Mouse (Mus musculus): ENCODE measurements at regions not wholly inside any gene's neighbourhood (a gene's known extent, or its start where the extent isn't known, plus 50 kb on each side); places are given as distances from the start of the nearest gene placed in this dataset.

DNA sequence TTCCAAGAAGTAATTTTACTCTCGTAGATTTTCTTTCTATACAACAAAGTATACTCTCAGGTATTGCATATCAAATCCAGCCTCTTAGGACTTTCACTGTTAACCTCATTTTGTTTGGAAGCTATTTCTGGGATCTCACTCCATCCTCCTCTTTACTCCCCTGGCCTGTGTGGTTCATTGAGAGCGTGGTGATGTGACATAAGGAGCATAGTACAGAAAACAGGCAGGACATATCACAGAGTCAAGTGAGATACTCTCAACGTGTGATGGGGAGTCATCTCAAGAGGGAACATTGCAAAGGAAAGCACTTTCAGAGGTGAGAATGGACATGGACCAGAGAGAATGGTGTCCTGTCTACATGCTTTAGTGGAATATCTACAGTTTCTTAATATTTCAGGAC lies 297.8 kb upstream of the Pitrm1 start:
- intact Hi-C loops (cut with DNase I): loop anchor here (10.0 kb wide), 1 partner anchor 1585 kb away; no protein-coding TSS in a partner anchor
- DNase-seq: no peak

GRCm38 (mm10) chr13:6251025-6251862 lies 296.7 kb upstream of the Pitrm1 start:
- no peak for DNase-seq
- intact Hi-C loops (cut with DNase I): loop anchor here (10.0 kb wide), 1 partner anchor 1586 kb away; no protein-coding TSS in a partner anchor

GRCm38 (mm10) chr13:6252100-6252499 lies 295.8 kb upstream of the Pitrm1 start:
- no peak for DNase-seq
- intact Hi-C loops (cut with DNase I): loop anchor here (10.0 kb wide), 1 partner anchor 1587 kb away; no protein-coding TSS in a partner anchor

GRCm38 (mm10) chr13:6255303-6255702 lies 292.6 kb upstream of the Pitrm1 start:
- intact Hi-C loops (cut with DNase I): loop anchor here (10.0 kb wide), 1 partner anchor 1591 kb away; no protein-coding TSS in a partner anchor
- DNase-seq: no peak

GRCm38 (mm10) chr13:6255728-6256496 lies 292.0 kb upstream of the Pitrm1 start:
- DNase-seq: no peak
- intact Hi-C loops (cut with DNase I): loop anchor here (10.0 kb wide), 1 partner anchor 1591 kb away; no protein-coding TSS in a partner anchor

DNA sequence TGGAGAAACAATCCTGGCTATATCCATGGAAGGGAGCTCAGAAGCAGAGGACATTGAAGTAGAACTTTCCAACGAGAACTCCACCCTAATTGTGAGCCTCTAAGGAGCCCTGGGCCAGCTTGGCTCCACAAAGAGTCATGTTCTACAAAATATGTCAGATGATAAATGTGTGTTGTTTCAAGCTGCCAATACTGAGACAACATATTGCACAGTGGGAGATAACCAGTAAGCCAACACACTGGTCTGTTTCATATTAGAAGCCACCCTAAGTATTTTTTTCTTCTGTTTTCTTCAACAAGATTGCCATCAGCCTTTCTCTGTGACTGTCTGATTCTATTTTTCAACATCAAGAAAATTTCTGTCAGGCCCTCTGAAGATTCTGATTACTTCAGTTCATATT lies 289.5 kb upstream of the Pitrm1 start:
- intact Hi-C loops (cut with DNase I): loop anchor here (10.0 kb wide), 1 partner anchor 1594 kb away; no protein-coding TSS in a partner anchor
- DNase-seq: no peak

GRCm38 (mm10) chr13:6260321-6260865 lies 287.6 kb upstream of the Pitrm1 start:
- intact Hi-C loops (cut with DNase I): no loop called here
- no peak for DNase-seq

DNA sequence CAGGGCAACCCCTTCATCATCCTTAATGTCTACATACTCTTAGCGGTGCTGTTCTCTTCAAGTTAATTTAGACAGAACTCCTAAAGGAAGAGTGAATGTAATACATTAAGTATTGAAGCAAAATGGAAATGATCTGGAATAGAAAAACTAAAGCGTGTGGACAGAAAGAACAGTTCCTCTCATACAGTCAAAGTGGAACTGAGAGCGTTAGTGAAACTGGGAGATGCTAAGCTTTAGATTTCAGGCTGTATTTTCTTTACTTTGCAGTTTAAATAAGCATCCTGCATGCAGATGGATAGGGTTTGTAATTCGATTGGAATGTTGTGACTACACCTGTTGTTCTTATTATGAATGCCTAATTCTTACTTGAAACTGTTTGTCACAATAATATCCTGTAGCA lies 286.5 kb upstream of the Pitrm1 start:
- DNase-seq: no peak
- intact Hi-C loops (cut with DNase I): no loop called here

GRCm38 (mm10) chr13:6270546-6270945 lies 277.4 kb upstream of the Pitrm1 start:
- no peak for DNase-seq
- intact Hi-C loops (cut with DNase I): no loop called here

GRCm38 (mm10) chr13:6272932-6273331 lies 275.0 kb upstream of the Pitrm1 start:
- no peak for DNase-seq
- intact Hi-C loops (cut with DNase I): no loop called here

DNA sequence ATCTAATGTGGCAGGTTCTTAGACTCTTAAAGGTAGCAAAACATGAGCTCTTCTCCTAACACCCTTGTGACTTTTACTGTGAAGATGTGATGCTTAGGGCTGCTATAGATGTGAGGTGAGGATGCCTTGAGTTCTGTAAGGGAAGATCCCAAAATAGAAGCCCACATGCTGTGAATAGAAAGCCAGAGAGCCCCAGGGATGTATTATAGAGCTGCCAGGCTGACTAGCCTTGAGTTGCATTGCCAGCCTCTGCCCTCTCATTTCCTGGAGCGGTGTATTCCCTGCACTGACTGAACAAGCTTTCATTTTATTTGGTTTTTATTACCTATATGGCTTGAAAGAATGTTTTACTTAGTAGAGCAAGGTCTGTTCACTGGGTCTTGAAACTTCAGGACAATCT lies 267.9 kb upstream of the Pitrm1 start:
- DNase-seq: no peak

GRCm38 (mm10) chr13:6288109-6288508 lies 259.8 kb upstream of the Pitrm1 start:
- DNase-seq: no peak
- intact Hi-C loops (cut with DNase I): loop anchor here (5.0 kb wide), 1 partner anchor 426 kb away; the partner anchor contains the start of gene Klf6

More for the DNA sequence above, 267.9 kb upstream of the Pitrm1 start:
- intact Hi-C loops (cut with DNase I): no loop called here

DNA sequence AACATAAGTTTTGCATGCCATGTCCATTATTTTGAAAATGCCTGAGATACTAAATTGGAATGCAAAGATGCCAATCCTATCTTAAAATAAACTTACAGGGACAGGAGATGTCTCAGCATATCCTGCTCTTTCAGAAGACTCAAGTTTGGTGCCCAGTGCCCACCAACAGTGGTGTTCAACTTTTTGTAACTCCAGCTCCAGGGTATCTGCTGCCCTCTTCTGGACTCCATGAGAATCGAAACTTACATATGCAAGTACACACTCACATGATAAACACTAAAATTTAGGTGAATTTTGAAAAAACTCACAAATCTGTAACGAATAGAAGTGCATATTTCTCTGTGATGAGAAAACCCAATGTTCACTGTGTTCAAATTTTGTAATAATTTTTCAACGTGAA lies 255.9 kb upstream of the Pitrm1 start:
- intact Hi-C loops (cut with DNase I): no loop called here
- no peak for DNase-seq

- intact Hi-C loops (cut with DNase I): no loop called here
Measured at GRCm38 (mm10) chr13:6305718-6306117, 242.2 kb upstream of the Pitrm1 start.

DNA sequence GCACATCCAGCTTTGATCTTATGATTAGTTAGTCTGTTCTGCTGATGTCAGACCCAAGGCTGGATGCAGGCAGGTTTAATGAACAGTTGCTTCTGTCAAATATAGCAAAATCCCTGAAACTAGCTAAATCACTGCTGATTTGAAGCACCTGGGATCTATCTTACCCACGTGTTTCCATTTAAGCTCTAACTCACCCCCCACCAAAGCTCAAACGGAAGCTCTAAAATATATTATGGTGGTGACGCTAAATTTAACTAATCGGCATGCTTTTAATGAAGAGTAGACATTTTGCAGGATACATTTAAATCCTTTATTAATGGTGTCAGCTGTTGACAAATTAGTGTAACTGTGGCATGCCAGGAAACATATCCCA lies 241.3 kb upstream of the Pitrm1 start:
- intact Hi-C loops (cut with DNase I): no loop called here
- DNase-seq: no peak

More at GRCm38 (mm10) chr13:6305718-6306117, 242.2 kb upstream of the Pitrm1 start:
- DNase-seq: no peak

DNA sequence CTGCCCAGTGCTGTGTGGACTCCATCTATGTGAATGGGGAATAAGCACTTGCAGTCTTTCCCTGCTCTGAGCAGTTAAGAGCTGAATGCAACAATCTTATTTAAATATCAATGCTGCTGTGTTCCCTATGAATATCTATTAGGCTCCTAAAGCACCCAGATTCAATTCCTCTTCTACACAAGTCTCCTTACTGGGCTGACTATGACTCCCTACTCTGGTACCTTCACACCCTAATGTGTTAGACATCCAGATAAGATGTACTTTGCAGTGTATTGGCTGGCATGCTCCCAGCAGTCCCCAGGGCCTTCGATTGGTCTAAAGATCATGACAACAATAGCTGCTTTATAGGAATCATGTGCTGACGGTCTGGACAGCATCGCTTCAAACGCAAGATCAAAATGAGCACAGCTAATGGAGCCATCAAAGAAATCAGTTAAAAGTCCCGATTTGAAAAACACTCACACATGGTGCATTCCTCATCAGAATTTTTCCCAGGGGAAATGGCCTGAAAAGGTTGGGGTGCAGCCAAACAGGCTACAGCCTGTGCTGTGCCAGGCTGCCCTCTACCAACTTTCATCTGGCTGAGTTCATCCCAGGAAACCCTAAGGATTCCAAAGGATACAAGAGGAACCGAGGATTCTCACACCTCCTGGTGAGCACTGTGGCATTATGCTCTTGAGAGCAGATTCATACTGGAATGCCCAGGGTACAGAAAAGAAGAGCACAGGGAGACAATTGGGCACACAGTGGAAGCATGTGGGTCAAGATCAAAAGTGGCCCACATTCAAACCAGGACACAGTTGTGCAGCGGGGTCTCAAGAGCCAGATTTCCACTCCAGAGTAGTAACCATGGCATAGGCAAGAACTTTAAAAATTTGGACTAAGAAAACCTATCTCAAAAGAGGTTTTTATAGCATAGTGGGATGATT lies 240.7 kb upstream of the Pitrm1 start:
- DNase-seq: no peak
- intact Hi-C loops (cut with DNase I): no loop called here

GRCm38 (mm10) chr13:6316201-6316600 lies 231.7 kb upstream of the Pitrm1 start:
- intact Hi-C loops (cut with DNase I): no loop called here
- no peak for DNase-seq

DNA sequence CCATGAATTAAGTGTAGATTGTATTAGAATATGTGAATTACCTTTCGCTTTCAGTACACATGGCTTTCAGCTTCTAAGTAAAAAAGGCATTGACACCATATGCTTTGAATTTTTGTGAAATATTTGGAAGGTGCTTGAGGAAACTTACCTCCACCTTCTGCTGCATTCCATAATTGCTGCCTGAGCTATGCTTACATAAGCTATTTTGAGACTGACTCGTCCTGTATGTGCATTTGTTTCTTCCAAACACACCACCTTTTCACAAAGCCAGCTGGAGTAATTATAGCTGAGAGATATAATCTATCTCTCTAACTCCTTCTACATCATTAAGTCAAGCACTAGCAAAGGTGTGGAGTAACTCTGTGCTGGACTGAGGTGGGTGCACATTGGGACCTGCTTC lies 224.0 kb upstream of the Pitrm1 start:
- DNase-seq: no peak
- intact Hi-C loops (cut with DNase I): no loop called here

GRCm38 (mm10) chr13:6330320-6330950 lies 217.5 kb upstream of the Pitrm1 start:
- DNase-seq: no peak
- intact Hi-C loops (cut with DNase I): no loop called here

DNA sequence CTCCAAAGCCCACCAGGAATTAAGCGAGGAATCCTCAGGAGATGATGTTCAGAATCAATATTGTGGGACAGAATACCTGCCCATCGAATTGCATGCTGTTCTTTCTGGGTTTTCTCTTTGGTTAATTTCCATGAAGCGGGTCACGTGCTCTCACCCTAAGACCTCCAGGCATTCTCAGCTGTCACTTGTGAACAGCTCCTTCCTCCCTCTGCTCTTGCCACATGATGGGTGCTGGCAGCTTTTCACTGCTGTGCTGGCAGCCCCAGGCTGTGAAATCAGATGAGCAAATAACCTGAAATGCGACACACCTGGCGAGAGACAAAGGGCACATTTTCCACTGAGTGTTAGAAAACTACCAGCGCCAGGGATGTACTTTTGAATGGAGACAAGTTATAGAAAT lies 207.8 kb upstream of the Pitrm1 start:
- DNase-seq: no peak
- intact Hi-C loops (cut with DNase I): no loop called here
